Mouse (Mus musculus) stomach, postnatal 0 days (tissue): Measurements from ENCODE around the gene Dclre1a.

ENCODE experiments used
- CTCF ChIP-seq: IDR thresholded peaks from 2 replicates; pipeline ENCODE4 v1.5.1; 2016; ENCODE audit warnings: antibody characterized with exemption, low read depth, mild to moderate bottlenecking, moderate library complexity
- EP300 ChIP-seq: optimal IDR thresholded peaks from 2 replicates; pipeline ENCODE3; 2016; ENCODE audit warnings: antibody characterized with exemption

DNA sequence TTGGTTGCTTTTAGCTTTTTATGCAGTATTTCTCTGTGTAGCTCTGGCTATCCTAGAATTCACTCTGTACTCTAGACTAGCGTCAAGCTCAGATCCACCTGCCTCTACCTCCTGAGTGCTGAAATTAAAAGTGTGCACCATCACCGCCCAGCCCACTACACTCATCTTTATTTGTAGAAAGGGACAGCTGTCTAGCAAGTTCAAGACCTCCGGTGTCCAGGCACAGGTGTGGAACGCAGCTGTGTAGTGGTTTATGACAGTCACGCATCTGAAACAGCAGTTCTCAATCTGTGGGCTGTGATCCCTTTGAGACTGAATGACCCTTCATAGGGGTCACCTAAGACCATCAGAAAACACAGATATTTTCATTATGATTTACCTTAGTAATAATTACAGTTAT, 41.4 kb upstream of the Dclre1a start:
- TF ChIP-seq CTCF, result no peak
- TF ChIP-seq EP300, result no peak
